Mouse (Mus musculus): Measurements from ENCODE around the gene Gps2.
A peak's percentile ranks its signal among the peaks of the same experiment; 100 is the strongest.

DNA sequence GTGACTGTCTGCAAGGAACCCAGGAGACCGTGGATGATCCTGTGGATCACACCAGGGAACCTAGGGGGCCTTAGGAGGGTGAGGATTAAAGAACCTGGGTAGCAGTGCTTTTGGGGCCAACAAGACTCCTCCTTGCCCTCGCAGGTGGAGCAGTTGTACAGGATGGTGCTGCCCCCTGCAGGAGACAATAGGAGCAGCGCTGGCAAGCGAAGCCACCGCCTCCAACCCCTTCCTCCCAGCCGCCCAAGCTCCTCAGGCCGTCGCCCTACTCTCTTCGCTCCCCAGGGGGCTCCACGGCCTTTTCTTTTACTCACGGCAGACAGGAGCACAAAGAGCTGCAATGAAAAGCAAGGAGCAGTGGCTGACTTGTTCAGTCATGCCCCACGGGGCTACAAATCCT is 36.8 kb upstream of the Gps2 start:
- TF ChIP-seq POLR2A (IDR thresholded peaks at IDR 0.05; ENCODE audit: low read depth, low read length) (no peak), CTCF (IDR thresholded peaks at IDR 0.05; ENCODE audit: extremely low read depth, insufficient read length, insufficient replicate concordance, low read depth, low read length) (peak; percentile 90)
